Mouse (Mus musculus) midbrain, embryonic 14.5 days (tissue): Measurements from ENCODE around the gene Clca4a. TPM values are rescaled to one million over a fixed set of nuclear protein-coding genes. Genes with fewer than 3 reads are reported as not detected.

Experiments
- ATAC-seq: fragments of 200-750 bp; cut with Nextera tagmentation; 2 replicates; pipeline ENCODE4 v1.8.0; 2017; ENCODE audit warnings: moderate number of reproducible peaks, moderate library complexity; ENCODE audit not compliant: low FRiP score, low TSS enrichment
- DNase-seq: peaks from one replicate; pipeline ENCODE4 v3.0.0-alpha.2; 2015
- H3K27ac ChIP-seq: fragments of 300-500 bp; sonication (generic); replicated peaks from 2 replicates; pipeline ENCODE4 v1.5.1; 2014; ENCODE audit warnings: mild to moderate bottlenecking, low read depth, low read length, moderate library complexity
- H3K27me3 ChIP-seq: fragments of 300-500 bp; sonication (generic); 2 replicates; pipeline ENCODE4 v1.6.1; 2014; ENCODE audit warnings: low read length, control low read depth, mixed read lengths; ENCODE audit not compliant: control insufficient read depth, insufficient read depth
- H3K36me3 ChIP-seq: fragments of 300-500 bp; sonication (generic); 2 replicates; pipeline ENCODE4 v1.6.1; 2014; ENCODE audit warnings: low read length, control low read depth; ENCODE audit not compliant: control insufficient read depth, insufficient read depth
- H3K4me1 ChIP-seq: fragments of 300-500 bp; sonication (generic); 2 replicates; pipeline ENCODE4 v1.6.1; 2014; ENCODE audit warnings: mild to moderate bottlenecking, antibody characterized with exemption, low read length, control low read depth; ENCODE audit not compliant: control insufficient read depth, insufficient read depth
- H3K4me2 ChIP-seq: fragments of 300-500 bp; sonication (generic); 2 replicates; pipeline ENCODE4 v1.6.1; 2014; ENCODE audit warnings: mild to moderate bottlenecking, low read length, moderate library complexity
- H3K4me3 ChIP-seq: fragments of 300-500 bp; sonication (generic); replicated peaks from 2 replicates; pipeline ENCODE4 v1.5.1; 2014; ENCODE audit warnings: low read depth, low read length
- H3K9ac ChIP-seq: fragments of 300-500 bp; sonication (generic); replicated peaks from 2 replicates; pipeline ENCODE4 v1.6.1; 2014; ENCODE audit warnings: mild to moderate bottlenecking, low read length, moderate library complexity
- H3K9me3 ChIP-seq: fragments of 300-500 bp; sonication (generic); 2 replicates; pipeline ENCODE4 v1.6.1; 2016; ENCODE audit warnings: low read length, control low read depth, mixed read lengths; ENCODE audit not compliant: control insufficient read depth
- WGBS: fragments of 180-500 bp; shearing (Covaris S2); extraction: QIAGEN DNeasy Blood & Tissue Kit; methylation state at CpG from one replicate; pipeline ENCODE4 v1.1.7; 2014; 5-methylcytosine and 5-hydroxymethylcytosine counted together
- polyA plus RNA-seq: library from polyadenylated mRNA; unstranded; fragments of >200 nt; fragmentation: Nextera tagmentation; extraction: Ambion mirVana; gene quantifications from 2 replicates; pipeline ENCODE4 v1.2.1, GENCODE M21; 2014

Gene Clca4a
- polyA plus RNA-seq, 1 experiment from 2014 or later, result not detected

DNA sequence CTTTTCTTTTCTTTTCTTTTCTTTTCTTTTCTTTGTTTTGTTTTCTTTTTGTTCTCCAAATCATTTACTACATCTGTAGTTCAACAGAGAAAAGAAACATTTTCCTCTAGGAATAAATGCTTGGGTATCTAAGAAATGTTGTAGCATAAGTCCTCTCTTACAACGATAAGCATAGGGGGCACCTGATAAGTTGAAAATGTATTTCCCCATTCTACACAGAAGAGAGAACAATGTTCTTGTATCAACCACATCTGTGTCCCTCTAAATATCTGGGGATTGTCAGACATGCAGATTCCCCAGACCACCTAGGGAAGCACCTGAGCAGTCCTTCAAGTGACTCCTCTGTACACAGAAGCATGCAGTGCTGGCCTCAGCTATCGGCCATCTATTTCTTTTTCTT lies 60.8 kb downstream of the Clca4a start:
- Histone ChIP-seq H3K4me1 (no peaks in the 10 kb centered on the region), H3K4me3 (no peak overlapping the region), H3K4me2 (no peak overlapping the region), H3K9ac (no peak overlapping the region), H3K27ac (no peak overlapping the region), H3K9me3 (no peaks in the 10 kb centered on the region), H3K27me3 (no peaks in the 10 kb centered on the region), H3K36me3 (no peaks in the 10 kb centered on the region)
- no peak for ATAC-seq
- no peak for DNase-seq
- WGBS, result 93% methylated on average over 2 of the region's 2 CpGs

Other genes with a start within 250 kb of the Clca4a start
- 0.18 and 0.25 TPM in 2 replicates for gene Clca3a1, start 214.1 kb downstream of the Clca4a start, polyA plus RNA-seq
- 0.12 TPM in 1 of 2 replicates, not detected in the other for gene Clca3a2, start 155.6 kb downstream of the Clca4a start, polyA plus RNA-seq
- not detected in 2 replicates for gene Clca3b, start 125.7 kb downstream of the Clca4a start, polyA plus RNA-seq
- not detected in 2 replicates for gene Clca4b, start 42.5 kb downstream of the Clca4a start, polyA plus RNA-seq
- gene Clca1, start 57.7 kb upstream of the Clca4a start, polyA plus RNA-seq, result not detected in 2 replicates
- not detected in 2 replicates for gene Clca2, start 124.4 kb upstream of the Clca4a start, polyA plus RNA-seq
- gene Odf2l, start 143.5 kb upstream of the Clca4a start, polyA plus RNA-seq, result 13.3 and 14.2 TPM in 2 replicates